Comparison of ENCODE assay signal across 9 mouse cellular contexts in genomic region chr5:122644111-122644607, GRCm38 (mm10). TPM values are rescaled to one million over a fixed set of nuclear protein-coding genes. Genes with fewer than 3 reads are reported as not detected.
DNase-seq lines count a peak whose midpoint lies in the region; ATAC-seq and TF ChIP-seq lines count a peak whose summit lies in the region.
"Had no signal": no experiment of that assay in that cellular context is flagged by ENCODE, and none has a peak within 500 bp of the region (broad histone marks: within the 10 kb centered on the region; RNA-seq: fewer than 3 reads in every experiment).

No protein-coding gene starts in this region.

- 57% methylated on average over 15 of the region's 15 CpGs for WGBS in kidney, embryonic 16.5 days
- 59% methylated on average over 15 of the region's 15 CpGs for WGBS in hindbrain, embryonic 15.5 days

- no peaks in the 10 kb centered on the region for H3K4me1 ChIP-seq in kidney, embryonic 16.5 days (ENCODE audit: insufficient read depth, low read length)
- H3K4me1 ChIP-seq in E14TG2a.4 (replicated peaks; ENCODE audit: low read depth, low read length): peaks cover 21% of the 10 kb centered on the region
- peaks cover 9% of the 10 kb centered on the region; the same call in 1 of the 2 replicates for H3K4me1 ChIP-seq in hindbrain, embryonic 15.5 days (replicated peaks)

- no peak overlapping the region for H3K9ac ChIP-seq in kidney, embryonic 16.5 days (replicated peaks; ENCODE audit: low read length)
- H3K9ac ChIP-seq in hindbrain, embryonic 15.5 days: peak overlapping the region; percentile 17; the same call in 1 of the 2 replicates
- H3K9ac ChIP-seq: embryonic facial prominence, embryonic 13.5 days had no signal

- no peaks in the 10 kb centered on the region for H3K27me3 ChIP-seq in kidney, embryonic 16.5 days (ENCODE audit: insufficient read depth, low read length)
- H3K27me3 ChIP-seq in E14TG2a.4 (ENCODE audit: insufficient read depth, low read length): peaks cover 50% of the 10 kb centered on the region
- H3K27me3 ChIP-seq in hindbrain, embryonic 15.5 days: no peaks in the 10 kb centered on the region
- H3K27me3 ChIP-seq: embryonic facial prominence, embryonic 13.5 days had no signal

- H3K4me3 ChIP-seq in kidney, embryonic 16.5 days (ENCODE audit: low read length): no peak overlapping the region
- peak overlapping the region; percentile 60 for H3K4me3 ChIP-seq in E14TG2a.4 (replicated peaks; ENCODE audit: low read length)
- H3K4me3 ChIP-seq in hindbrain, embryonic 15.5 days: peak overlapping the region; percentile 20
- H3K4me3 ChIP-seq: embryonic facial prominence, embryonic 13.5 days had no signal

- no peak overlapping the region for H3K27ac ChIP-seq in kidney, embryonic 16.5 days (ENCODE audit: low read length)
- peak overlapping the region; percentile 68 for H3K27ac ChIP-seq in hindbrain, embryonic 15.5 days (replicated peaks)
- H3K27ac ChIP-seq: embryonic facial prominence, embryonic 13.5 days had no signal

- DNase-seq in kidney, adult 18-20 months: peak; percentile 21
- DNase-seq in c-Kit-positive CD71-positive TER-119-positive erythroid progenitor cells, embryonic 14.5 days (ENCODE audit: low spot score): peak; percentile 26
- peak; percentile 68 for DNase-seq in lung, postnatal 10 days
- peak; percentile 13 to 24 for DNase-seq in spleen, postnatal 14 days (ENCODE audit: low spot score in 2 of 2)
- DNase-seq in left cerebral cortex, adult 8-10 months (ENCODE audit: low spot score in 2 of 2): no peak

- H3K4me2 ChIP-seq in kidney, embryonic 16.5 days (replicated peaks; ENCODE audit: low read depth, low read length): no peak overlapping the region
- H3K4me2 ChIP-seq in hindbrain, embryonic 15.5 days: peak overlapping the region; percentile 43
- H3K4me2 ChIP-seq: embryonic facial prominence, embryonic 13.5 days had no signal

- no peak for ATAC-seq in kidney, embryonic 16.5 days (ENCODE audit: low FRiP score, low TSS enrichment)
- no peak for ATAC-seq in hindbrain, embryonic 15.5 days (ENCODE audit: low FRiP score, low read depth)

- H3K36me3 ChIP-seq in kidney, embryonic 16.5 days (ENCODE audit: insufficient read depth, low read length): no peaks in the 10 kb centered on the region
- no peaks in the 10 kb centered on the region for H3K36me3 ChIP-seq in E14TG2a.4 (ENCODE audit: insufficient read depth, low read length)
- no peaks in the 10 kb centered on the region for H3K36me3 ChIP-seq in hindbrain, embryonic 15.5 days
- H3K36me3 ChIP-seq: embryonic facial prominence, embryonic 13.5 days had no signal

- H3K9me3 ChIP-seq in kidney, embryonic 16.5 days (ENCODE audit: low read length): no peaks in the 10 kb centered on the region
- peaks cover 18% of the 10 kb centered on the region for H3K9me3 ChIP-seq in E14TG2a.4 (ENCODE audit: low read length)
- no peaks in the 10 kb centered on the region for H3K9me3 ChIP-seq in hindbrain, embryonic 15.5 days
- H3K9me3 ChIP-seq: embryonic facial prominence, embryonic 13.5 days had no signal

- TF ChIP-seq CTCF in E14TG2a.4 (conservative IDR thresholded peaks at IDR 0.05; ENCODE audit: low read length): no peak

RNA-seq across cellular contexts. Expression of gene P2rx7, which starts 0.4 kb away (rescaled TPM):
- polyA plus RNA-seq in kidney, embryonic 16.5 days (2015; fragmentation: Nextera tagmentation; extraction: Ambion mirVana): 1.3 and 1.5 TPM in 2 replicates
- polyA plus RNA-seq in hindbrain, embryonic 15.5 days (2015; fragmentation: Nextera tagmentation; extraction: Ambion mirVana): 5.7 and 6.1 TPM in 2 replicates
- total RNA-seq in left cerebral cortex, adult 8-10 months (2022): 10 to 100 TPM in 1 of 4 experiments, 1 to 10 TPM in 3; 7.7 to 16.4 (median 8.6) TPM

RNA-seq across cellular contexts. Expression of gene Ift81, which starts 29.8 kb away (rescaled TPM):
- 33.3 and 39.6 TPM in 2 replicates for polyA plus RNA-seq in kidney, embryonic 16.5 days (2015; fragmentation: Nextera tagmentation; extraction: Ambion mirVana)
- 52.9 and 68.5 TPM in 2 replicates for polyA plus RNA-seq in hindbrain, embryonic 15.5 days (2015; fragmentation: Nextera tagmentation; extraction: Ambion mirVana)
- total RNA-seq in left cerebral cortex, adult 8-10 months (2022): 10 to 100 TPM; 52.6 to 67.4 (median 57.2) TPM

Comparison
In these comparisons a context has a peak if more than half of its experiments do, and no peak if none do; other contexts are left out.
1. DNase-seq: peak in kidney, adult 18-20 months (single experiment), c-Kit-positive CD71-positive TER-119-positive erythroid progenitor cells, embryonic 14.5 days (single experiment), lung, postnatal 10 days (single experiment) and spleen, postnatal 14 days (2 of 2); none in left cerebral cortex, adult 8-10 months (0 of 2).